Mouse (Mus musculus) neural tube, embryonic 11.5 days (tissue): ENCODE data around the gene Acaca. TPM values are rescaled to one million over a fixed set of nuclear protein-coding genes. Genes with fewer than 3 reads are reported as not detected.
A peak's percentile ranks its signal among the peaks of the same experiment; 100 is the strongest.

ENCODE experiments used
- ATAC-seq: fragments of 200-750 bp; cut with Nextera tagmentation; 2 replicates; pipeline ENCODE4 v1.8.0; 2017; ENCODE audit warnings: moderate number of reproducible peaks, mild to moderate bottlenecking, moderate TSS enrichment, moderate library complexity; ENCODE audit not compliant: insufficient read depth, low FRiP score, low TSS enrichment
- DNase-seq: peaks from one replicate; pipeline ENCODE4 v3.0.0-alpha.2; 2015; ENCODE audit warnings: low spot score
- H3K27ac ChIP-seq: fragments of 300-500 bp; sonication (generic); 2 replicates; pipeline ENCODE4 v1.5.1; 2014; ENCODE audit warnings: low read depth, mild to moderate bottlenecking, low read length
- H3K27me3 ChIP-seq: fragments of 300-500 bp; sonication (generic); 2 replicates; pipeline ENCODE4 v1.6.1; 2014; ENCODE audit warnings: mild to moderate bottlenecking, low read length, mixed read lengths; ENCODE audit not compliant: control insufficient read depth, insufficient read depth
- H3K36me3 ChIP-seq: fragments of 300-500 bp; sonication (generic); 2 replicates; pipeline ENCODE4 v1.6.1; 2014; ENCODE audit warnings: mild to moderate bottlenecking, low read length, moderate library complexity, mixed read lengths; ENCODE audit not compliant: control insufficient read depth, insufficient read depth
- H3K4me1 ChIP-seq: fragments of 300-500 bp; sonication (generic); 2 replicates; pipeline ENCODE4 v1.6.1; 2014; ENCODE audit warnings: low read length, mixed read lengths; ENCODE audit not compliant: control insufficient read depth, insufficient read depth
- H3K4me2 ChIP-seq: fragments of 300-500 bp; sonication (generic); 2 replicates; pipeline ENCODE4 v1.6.1; 2014; ENCODE audit warnings: low read depth, mild to moderate bottlenecking, moderate library complexity
- H3K4me3 ChIP-seq: fragments of 300-500 bp; sonication (generic); 2 replicates; pipeline ENCODE4 v1.5.1; 2014; ENCODE audit warnings: low read depth, low read length
- H3K9ac ChIP-seq: fragments of 300-500 bp; sonication (generic); 2 replicates; pipeline ENCODE4 v1.6.1; 2014; ENCODE audit warnings: mild to moderate bottlenecking, low read length
- H3K9me3 ChIP-seq: fragments of 300-500 bp; sonication (generic); 2 replicates; pipeline ENCODE4 v1.6.1; 2016; ENCODE audit warnings: low read length; ENCODE audit not compliant: control insufficient read depth
- WGBS: fragments of 180-500 bp; shearing (Covaris S2); extraction: QIAGEN DNeasy Blood & Tissue Kit; methylation state at CpG from one replicate; pipeline ENCODE4 v1.1.7; 2014; 5-methylcytosine and 5-hydroxymethylcytosine counted together
- polyA plus RNA-seq: library from polyadenylated mRNA; unstranded; fragments of >200 nt; fragmentation: Nextera tagmentation; extraction: Ambion mirVana; gene quantifications from 2 replicates; pipeline ENCODE4 v1.2.1, GENCODE M21; 2014

Acaca gene
- polyA plus RNA-seq, 1 experiment from 2014 or later, result 29.4 TPM

DNA sequence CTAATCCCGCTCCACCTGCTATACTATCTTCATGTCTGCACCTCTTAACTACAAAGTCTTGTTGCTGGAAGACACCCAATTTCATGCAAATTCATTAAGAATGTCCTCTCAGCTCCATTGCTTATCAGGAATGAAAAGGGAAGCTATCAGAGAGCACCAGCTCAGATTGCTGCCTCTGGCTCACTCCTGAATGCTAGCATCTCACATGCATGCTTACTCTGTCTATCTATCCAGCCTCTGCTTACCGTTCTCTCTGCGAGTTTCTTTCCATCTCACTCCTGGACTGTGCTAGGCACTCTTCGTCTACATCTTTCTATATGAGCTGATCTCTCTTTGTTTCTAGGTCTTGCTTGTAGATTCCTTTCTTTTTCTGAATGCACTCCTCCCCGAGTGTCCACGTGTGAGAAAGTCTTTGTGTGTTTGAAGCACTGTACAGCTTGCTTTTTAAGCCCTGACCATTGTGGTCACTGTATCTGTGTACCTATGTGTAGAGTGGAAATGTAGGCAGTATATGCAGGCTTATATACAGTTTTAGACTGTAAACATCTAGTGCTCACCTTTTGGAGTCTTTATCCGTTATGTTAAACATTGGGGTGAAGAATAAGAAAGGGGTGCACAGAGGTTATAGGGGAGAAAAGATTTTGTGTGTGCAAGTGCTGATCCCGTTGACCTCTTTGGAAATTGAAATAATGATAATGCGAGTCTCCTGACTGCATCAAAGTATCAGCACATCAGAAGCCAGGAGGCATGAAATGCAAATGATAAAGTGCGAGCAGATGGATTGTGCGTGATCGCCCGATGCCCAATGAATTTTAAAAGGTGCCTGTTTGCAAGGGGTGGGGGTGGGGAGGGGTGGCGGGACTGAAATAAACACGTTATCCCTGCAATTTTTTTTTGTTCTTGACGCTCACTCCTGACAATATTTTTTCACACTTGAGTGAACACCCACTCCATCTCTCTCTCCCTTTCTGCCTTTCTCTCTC, 219.7 kb downstream of the Acaca start:
- peak overlapping the region; percentile 42 for H3K27ac ChIP-seq
- 61% methylated on average over 16 of the region's 16 CpGs for WGBS
- no peak overlapping the region for H3K9ac ChIP-seq
- no peak overlapping the region for H3K4me2 ChIP-seq
- H3K4me3 ChIP-seq, result no peak overlapping the region
- ATAC-seq, result no peak
- no peaks in the 10 kb centered on the region for H3K4me1 ChIP-seq
- no peaks in the 10 kb centered on the region for H3K9me3 ChIP-seq
- no peaks in the 10 kb centered on the region for H3K36me3 ChIP-seq
- H3K27me3 ChIP-seq, result no peaks in the 10 kb centered on the region
- DNase-seq, result no peak

DNA sequence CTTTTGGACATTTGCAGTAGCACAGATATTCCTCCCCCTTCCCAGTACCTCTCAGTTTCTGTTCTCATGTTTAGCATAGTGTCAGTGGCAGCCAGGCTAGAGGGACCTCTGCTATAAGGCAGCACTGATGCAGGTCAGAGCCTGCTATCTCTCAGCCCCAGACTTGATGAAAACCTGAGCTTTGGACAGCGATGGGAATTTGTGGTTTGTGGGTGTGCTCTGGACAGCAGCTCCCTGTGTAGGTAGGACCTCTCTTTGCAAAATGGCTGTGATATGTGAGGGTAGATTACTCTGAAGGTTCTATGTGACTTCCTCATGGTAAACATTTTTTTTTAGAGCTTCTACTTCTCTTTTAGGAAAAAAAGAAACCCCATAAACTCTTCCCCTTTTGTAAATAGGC, 221.7 kb downstream of the Acaca start:
- H3K4me2 ChIP-seq, result no peak overlapping the region
- no peak overlapping the region for H3K27ac ChIP-seq
- no peaks in the 10 kb centered on the region for H3K9me3 ChIP-seq
- 84% methylated on average over 1 of the region's 1 CpGs for WGBS
- H3K4me3 ChIP-seq, result no peak overlapping the region
- 0 out of 2 replicates have a peak, but pooled peaks cover 2% of the 10 kb centered on the region for H3K4me1 ChIP-seq
- H3K36me3 ChIP-seq, result no peaks in the 10 kb centered on the region
- ATAC-seq, result no peak
- no peak for DNase-seq
- no peaks in the 10 kb centered on the region for H3K27me3 ChIP-seq
- no peak overlapping the region; the same call in 1 of the 2 replicates for H3K9ac ChIP-seq

DNA sequence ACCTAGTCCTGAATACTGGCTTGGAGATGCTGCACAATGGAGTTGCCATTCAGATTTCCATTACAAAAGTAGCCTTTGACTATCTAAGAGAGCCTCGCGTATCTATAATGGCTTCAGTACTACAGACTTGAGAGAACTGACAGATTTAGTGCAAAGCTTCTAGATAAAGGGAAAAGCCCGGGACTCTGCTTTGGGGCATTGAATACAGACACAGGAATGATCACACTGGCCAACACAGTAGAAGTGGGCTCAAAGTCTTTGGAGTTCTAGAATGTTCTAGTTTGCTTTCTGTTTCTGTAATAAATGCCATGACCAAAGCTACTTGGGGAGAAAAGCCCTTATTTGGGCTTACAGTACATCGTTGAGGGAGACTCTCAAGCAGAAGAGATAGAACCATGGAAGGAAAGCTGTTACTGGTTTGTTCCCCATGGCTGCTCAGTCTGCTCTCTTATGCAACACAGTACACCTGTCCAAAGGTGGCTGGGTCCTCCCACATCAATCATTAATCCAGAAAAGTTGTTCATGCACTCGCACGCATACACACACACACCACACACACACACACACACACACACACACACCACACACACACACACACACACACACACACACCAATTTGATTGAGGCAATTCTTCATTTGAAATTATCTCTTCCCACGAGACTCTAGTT, 223.7 kb downstream of the Acaca start:
- Histone ChIP-seq H3K4me2 (no peak overlapping the region), H3K27me3 (no peaks in the 10 kb centered on the region), H3K27ac (no peak overlapping the region), H3K36me3 (no peaks in the 10 kb centered on the region), H3K9ac (no peak overlapping the region), H3K4me3 (no peak overlapping the region), H3K9me3 (no peaks in the 10 kb centered on the region), H3K4me1 (0 out of 2 replicates have a peak, but pooled peaks cover 2% of the 10 kb centered on the region)
- WGBS, result 79% methylated on average over 7 of the region's 7 CpGs
- DNase-seq (no peak), ATAC-seq (no peak)

DNA sequence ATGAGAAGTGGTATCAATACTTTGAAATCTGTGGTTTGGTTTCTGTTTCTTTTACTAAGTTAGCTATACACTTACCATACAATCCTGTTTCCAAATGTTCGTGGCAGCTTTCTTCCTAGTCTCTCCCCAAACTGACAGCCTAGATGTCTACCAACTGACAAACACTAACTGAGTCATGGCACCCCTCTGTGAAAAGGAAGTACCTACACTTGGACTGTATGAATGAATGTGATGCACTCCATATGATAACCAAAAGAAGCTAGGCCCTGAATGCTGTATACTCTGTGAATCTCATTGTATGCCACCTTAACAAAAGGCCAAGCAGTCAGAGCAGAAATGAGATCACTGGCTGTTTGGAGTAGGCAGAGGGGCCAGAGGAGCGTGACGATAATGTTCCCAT, 227.8 kb downstream of the Acaca start:
- Histone ChIP-seq H3K9me3 (no peaks in the 10 kb centered on the region), H3K4me3 (no peak overlapping the region), H3K27me3 (no peaks in the 10 kb centered on the region), H3K4me2 (no peak overlapping the region), H3K4me1 (peaks cover 7% of the 10 kb centered on the region; the same call in 1 of the 2 replicates), H3K9ac (no peak overlapping the region), H3K36me3 (no peaks in the 10 kb centered on the region), H3K27ac (no peak overlapping the region)
- ATAC-seq (no peak), DNase-seq (no peak)
- WGBS, result 81% methylated on average over 3 of the region's 3 CpGs

DNA sequence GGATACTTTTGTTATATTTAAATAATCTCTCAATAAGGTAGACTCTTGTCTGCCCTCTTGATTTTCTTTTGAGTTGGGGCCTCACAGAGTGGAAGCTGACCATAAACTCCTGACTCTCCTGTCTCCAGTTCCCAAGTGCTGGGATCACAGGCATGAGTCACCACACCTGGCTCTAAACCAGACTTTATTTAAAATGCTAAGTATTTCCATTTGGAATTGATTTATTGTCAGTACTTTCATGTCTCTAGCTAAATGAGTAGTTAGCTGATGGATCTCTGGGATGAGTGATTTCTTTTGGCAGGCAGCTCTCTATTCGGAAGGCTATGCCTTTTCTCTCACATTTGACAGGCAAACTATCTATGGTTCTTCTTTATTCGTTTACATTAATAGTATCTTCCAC, 228.3 kb downstream of the Acaca start:
- no peak for ATAC-seq
- H3K36me3 ChIP-seq, result no peaks in the 10 kb centered on the region
- 84% methylated on average over 2 of the region's 2 CpGs for WGBS
- no peak overlapping the region for H3K27ac ChIP-seq
- H3K27me3 ChIP-seq, result no peaks in the 10 kb centered on the region
- peaks cover 8% of the 10 kb centered on the region; the same call in 1 of the 2 replicates for H3K4me1 ChIP-seq
- no peak overlapping the region for H3K4me3 ChIP-seq
- no peak overlapping the region for H3K9ac ChIP-seq
- H3K4me2 ChIP-seq, result no peak overlapping the region
- H3K9me3 ChIP-seq, result no peaks in the 10 kb centered on the region
- DNase-seq, result no peak

DNA sequence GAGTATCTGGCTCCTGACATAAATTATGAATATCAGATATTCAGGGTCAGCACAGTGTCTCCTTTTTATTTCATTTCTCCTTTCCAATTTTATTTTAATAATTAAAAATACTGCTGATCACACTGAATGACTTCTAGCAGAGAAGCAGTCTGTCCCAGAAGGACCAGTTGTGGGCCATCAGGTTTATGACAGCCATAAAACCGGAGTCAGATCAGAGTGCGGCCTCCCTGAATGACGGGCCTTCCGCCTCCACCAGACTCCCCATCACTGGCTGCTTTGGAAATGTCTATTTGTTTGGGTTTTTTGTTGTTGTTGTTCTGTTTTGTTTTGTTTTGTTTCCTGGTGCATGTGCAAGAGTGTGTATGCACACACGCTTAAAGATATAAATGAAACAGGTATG, 232.1 kb downstream of the Acaca start:
- ATAC-seq (no peak), DNase-seq (no peak)
- Histone ChIP-seq H3K36me3 (no peaks in the 10 kb centered on the region), H3K4me3 (no peak overlapping the region), H3K27ac (no peak overlapping the region), H3K4me1 (peaks cover 6% of the 10 kb centered on the region; the same call in 1 of the 2 replicates), H3K27me3 (no peaks in the 10 kb centered on the region), H3K4me2 (no peak overlapping the region), H3K9me3 (no peaks in the 10 kb centered on the region), H3K9ac (no peak overlapping the region)
- WGBS, result 57% methylated on average over 5 of the region's 5 CpGs

DNA sequence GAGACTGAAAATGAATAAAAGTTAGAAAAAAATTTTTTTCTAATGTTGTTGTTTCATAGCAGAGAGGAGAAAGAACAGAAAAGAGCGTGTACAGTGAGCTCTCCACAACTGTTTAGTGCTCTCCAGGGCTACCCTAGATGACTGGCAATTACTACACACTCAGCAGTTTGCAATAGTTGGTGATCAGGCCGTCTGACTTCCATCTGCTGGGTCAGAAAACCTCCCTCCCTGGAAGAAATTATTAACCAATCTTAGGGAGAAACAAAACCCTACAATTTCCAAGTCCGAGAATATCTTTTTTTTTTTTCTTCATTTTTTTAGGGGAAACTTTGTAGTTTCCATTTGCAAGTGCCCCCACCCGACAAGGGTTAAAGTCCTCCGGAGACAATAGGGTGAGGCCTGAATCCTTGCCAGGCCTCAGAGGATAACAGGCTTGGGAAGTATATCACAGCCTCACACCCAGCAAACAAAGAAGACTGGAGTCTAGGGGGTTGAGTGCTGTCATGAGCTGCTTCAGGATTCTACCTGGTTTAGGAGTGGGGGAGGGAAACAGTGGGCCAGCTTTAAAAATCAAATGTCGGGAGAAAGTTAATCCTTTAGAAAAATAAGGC, 233.3 kb downstream of the Acaca start:
- DNase-seq, result no peak
- H3K36me3 ChIP-seq, result no peaks in the 10 kb centered on the region
- no peak overlapping the region for H3K27ac ChIP-seq
- H3K27me3 ChIP-seq, result no peaks in the 10 kb centered on the region
- no peak overlapping the region for H3K4me2 ChIP-seq
- no peak for ATAC-seq
- no peaks in the 10 kb centered on the region for H3K9me3 ChIP-seq
- no peak overlapping the region for H3K4me3 ChIP-seq
- H3K9ac ChIP-seq, result no peak overlapping the region
- peaks cover 6% of the 10 kb centered on the region; the same call in 1 of the 2 replicates for H3K4me1 ChIP-seq
- 49% methylated on average over 6 of the region's 6 CpGs for WGBS

DNA sequence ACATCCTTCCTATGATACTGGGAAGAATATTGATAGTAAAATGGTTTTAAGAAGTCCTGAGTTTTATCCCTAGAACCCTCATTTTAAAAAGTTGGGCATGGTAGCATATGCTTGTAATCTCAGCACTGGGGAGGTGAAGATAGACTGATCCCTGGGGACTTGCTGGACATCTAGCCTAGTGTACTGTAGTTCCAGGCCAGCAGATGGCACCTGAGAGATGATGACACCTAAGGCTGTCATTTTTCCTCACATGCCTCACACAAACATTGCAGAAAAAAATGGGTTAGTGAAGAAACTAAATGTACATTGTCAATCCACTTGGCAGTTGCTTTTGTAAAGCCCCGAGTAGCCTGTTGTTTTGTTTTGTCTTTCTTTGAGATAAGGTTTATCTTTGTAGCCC, 235.8 kb downstream of the Acaca start:
- Histone ChIP-seq H3K9me3 (no peaks in the 10 kb centered on the region), H3K4me1 (peaks cover 6% of the 10 kb centered on the region; the same call in 1 of the 2 replicates), H3K4me3 (no peak overlapping the region), H3K9ac (no peak overlapping the region), H3K36me3 (no peaks in the 10 kb centered on the region), H3K4me2 (no peak overlapping the region), H3K27ac (no peak overlapping the region), H3K27me3 (no peaks in the 10 kb centered on the region)
- ATAC-seq (no peak), DNase-seq (no peak)
- 84% methylated on average over 1 of the region's 1 CpGs for WGBS
